Mouse (Mus musculus) urinary bladder, postnatal 36 days (tissue): ENCODE data around the gene Arl5c.

Experiments
- DNase-seq, 2 experiments: peaks; one replicate each; pipeline ENCODE4 v3.0.0; 2022; ENCODE audit warnings: low spot score in 2 of 2, mixed read lengths in 1 of 2

Arl5c gene

DNA sequence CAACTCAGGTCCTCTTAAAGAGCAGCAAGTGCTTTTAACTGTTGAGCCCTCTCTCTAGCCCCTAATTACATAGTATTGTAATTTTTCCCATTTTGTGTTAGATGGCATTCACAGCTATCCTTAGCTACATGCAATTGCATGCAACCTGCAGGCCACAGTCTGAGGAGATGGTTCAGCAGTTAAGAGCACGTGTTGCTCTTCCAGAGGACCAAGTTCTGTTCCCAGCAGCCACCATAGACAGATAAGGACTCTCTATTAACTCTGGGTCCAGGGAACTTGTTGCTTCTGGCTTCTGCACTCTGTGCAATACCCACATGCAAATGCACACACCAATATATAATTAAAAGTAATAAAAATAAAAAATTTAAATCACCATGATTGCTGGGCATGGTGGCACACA lies 710 bp upstream of the Arl5c start:
- DNase-seq, result no peak

DNA sequence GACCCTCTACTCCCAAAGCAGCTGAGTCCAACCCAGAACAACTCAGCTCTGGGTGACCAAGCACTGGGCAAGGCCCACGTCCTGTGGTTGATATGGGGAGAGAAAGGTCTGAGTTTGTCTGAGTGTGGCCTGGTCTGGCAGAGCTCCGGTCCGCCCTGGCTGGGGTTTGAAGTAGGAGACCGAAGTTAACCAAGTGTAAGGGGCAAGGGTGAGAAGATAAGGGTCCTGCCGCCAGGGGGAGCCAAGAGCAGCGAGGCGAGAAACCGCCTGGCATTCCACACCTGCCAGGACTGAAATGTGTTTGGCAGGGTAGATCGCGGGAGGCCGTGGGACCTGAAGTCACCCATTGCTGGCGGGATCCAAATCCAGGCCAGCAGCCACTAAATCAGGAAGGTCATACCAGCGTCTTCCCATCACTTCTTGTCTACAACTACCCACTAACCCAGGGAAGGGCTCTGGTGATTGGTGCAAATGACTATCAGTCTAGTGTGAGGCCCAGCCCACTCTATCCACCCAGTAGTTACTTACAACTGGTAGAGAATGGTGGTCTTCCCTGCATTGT lies 1.4 kb downstream of the Arl5c start:
- peak; percentile 75 to 80 for DNase-seq

DNA sequence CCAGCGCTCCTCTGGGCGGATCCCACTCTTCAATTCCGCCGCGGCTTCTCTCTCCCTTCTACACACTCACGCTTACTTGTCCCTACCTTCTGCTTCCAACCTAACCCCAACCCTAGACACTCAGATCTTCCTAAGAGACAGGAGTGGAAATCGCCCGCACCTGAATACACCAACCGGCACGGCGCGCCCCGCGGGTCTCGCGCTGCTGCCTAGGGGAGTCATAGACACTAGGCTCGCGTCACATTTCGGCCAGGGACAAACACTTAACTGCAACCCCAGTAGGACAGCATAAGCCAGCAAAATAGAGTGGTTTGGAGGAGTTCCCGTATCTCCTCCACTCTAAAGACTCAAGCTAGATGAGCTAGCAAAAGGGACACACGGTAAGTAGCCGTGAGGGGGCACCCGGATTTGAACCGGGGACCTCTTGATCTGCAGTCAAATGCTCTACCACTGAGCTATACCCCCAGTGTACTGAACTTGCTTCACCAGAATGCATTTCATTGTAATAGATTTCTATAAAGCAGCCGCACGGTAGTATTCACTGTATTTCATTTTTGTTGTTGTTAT lies 7.4 kb downstream of the Arl5c start:
- DNase-seq, result peak; percentile 75 to 86

DNA sequence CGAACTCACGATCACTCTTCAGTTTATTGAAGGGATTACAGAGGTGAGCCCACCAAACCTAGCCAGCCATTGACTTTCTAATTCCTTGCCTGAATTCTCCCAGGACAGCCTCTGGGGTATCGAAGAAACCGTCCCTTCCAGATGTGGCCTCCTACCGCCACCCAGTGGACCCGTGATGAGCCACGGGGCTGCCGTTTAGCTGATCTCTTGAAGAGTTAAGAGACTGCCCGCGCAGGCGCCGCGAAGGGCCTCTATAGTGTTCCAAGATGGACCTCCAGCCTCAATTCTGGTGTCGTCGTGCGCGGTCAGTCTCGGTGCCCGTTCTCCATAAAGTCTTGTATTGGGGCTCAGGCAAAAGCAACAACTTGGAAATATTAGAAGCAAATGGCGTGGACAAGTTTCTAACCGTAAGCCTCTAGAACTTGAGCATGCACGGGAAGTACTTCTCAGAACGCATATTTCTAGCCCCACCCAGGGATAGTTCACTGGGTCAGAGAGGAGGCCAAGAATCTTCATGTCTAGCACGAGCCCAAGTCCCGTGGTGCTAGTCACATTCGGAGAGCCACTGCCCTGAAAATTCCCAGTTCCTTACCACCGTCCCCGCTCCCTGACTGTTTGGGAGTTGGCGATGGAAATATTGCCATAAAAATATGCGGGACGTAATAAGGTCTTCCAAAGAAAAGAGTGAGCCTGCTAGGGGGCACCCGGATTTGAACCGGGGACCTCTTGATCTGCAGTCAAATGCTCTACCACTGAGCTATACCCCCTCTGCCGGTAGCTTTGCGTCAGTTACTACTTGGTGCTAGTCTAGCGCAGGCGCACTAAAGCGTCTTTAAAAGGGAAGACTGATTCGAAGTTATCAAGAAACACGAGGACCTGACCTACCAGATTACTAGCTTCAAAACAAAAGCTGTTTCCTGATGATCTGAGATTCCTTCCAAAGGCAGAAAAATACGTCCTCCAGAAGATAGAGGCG lies 8.1 kb downstream of the Arl5c start:
- DNase-seq, result peak; percentile 95 to 96

DNA sequence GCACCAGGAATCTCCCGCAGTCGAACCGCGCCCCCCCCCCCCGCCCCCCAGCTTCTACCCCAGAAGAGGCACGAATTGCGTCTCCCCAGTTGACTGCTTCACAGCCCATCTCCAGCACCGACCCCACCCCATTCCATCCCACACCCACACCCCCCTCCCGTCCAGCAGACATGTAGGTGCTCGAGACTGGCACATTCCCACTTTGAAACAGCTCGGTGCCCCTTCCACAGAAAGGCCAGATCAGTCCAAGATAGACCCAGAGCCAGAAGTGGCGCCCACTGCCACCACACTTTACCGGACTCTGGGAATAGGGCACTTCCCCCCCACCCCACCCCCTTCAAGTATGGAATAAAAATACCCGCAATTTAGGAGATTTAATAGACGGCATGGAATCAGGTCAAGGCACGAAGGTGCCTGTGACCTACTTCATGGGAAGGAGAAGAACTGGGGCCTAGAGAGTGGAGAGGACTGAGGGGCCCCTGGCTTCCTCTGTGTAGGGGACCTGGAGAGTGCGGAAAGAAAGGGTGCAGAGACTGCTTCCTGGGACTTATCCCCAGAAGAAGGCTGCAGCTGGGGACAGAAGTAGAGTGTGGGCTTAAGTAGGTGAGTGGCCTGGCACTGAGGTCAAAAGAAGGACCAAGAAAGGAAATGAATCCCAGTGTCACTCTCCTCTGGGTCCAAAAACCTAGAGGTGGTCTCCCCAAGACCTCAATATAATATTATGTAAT lies 9.1 kb downstream of the Arl5c start:
- DNase-seq, result no peak

DNA sequence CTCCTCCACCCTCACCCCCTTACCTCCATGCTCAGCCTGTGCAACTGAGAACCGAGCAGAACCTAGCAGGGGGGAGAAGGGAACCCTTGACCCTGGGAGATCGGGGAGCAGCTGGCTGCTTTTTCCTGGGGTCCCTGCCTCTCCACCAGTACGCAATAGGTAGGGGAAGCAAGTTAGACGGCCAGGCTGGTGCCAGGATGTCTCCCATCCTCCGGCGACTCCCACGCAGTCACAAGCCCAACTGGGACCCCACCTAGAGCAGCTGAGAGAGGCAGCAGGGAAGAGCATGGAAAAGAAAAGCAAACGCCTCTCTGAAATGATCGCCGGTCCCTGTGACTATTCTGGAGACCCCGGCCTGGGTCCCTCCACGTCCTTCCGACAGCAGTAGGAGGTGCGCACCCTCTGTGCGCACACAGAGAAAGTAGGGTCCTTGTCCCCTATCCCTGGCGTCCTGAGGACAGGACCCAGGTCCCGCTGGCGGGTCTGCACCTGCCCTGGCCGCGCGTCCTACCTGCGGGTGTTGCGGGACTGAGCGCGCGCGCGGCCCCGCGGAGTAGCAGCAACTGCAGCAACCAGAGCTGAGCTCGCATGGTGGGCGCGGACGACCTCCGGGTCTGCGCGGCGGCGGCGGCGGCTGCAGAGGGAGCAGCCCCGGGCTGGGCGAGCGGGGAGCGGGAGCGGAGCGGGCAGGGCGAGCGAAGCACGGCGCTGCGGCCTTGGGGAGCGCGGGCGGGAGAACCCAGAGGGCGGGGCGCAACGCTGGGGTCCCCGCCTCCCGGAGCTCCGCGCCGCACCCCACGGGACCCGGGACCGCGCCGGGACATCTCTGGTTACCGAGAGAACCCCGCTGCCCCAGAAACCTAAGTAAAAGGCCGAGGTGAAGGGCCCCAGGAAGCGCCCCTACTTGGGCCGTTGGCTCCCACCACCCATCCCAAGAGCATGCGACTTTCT lies 10.0 kb downstream of the Arl5c start, which contains the start of gene Plxdc1:
TSS of gene Plxdc1 (minus strand) at position 718 of the 951 bp plus-strand sequence.
- peak; percentile 35 to 37 for DNase-seq

DNA sequence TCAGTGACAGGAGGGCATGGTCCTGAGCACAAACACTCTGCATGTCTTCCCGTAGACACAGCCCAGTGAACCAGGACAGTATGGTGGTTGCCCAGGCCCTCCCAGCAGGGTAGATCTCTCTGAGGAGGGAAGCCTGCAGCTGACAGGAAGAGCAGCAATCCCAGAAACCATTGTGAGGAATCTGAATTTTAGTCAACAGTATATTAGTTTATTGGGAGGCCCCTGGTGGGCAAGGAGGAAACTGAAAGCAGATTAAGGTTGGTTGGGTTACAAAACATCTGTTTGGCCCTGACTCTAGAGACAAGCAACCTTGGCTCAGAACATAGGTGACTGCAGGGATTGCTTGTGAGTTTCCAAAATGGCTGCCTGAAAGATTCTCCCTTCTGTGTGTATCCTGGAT lies 12.0 kb downstream of the Arl5c start:
- no peak for DNase-seq

DNA sequence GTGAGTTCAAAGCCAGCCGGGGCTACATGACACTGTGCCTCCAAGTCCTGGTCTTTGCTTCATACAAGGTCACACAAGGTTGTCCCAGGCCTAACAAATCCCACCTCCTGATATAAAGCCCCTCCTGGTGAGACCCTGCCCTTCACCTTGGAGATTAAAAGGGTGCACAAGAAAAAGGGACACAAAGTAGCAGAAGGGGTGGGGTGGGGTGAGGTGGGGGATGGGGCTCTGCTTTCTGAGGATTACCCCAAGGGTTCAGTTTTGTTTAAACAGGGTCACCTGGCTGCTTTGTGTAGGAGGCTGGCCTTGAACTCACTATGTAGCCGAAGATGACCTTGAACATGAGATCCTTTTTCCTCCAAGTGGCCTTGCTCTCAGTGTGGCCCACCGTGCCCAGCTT lies 12.5 kb downstream of the Arl5c start:
- DNase-seq, result no peak

DNA sequence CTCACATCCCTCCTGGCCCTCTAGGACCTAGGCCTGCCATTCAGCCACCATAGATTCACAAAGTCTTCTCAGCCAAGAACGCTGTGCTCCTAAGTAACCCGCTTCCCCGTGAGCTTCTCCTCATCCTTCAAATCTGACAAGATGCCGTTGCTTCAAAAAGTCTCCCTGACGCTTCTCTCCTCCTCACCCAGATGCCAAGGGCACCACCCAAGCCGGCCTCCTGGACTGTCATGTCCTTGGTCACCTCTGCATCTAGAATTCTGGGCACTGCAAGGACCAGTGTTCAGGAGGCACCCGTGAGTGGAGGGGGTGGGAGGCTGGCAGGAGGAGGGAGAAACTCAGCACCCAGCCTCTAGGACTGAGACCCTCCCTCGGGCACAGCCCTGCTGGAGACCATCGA lies 13.3 kb downstream of the Arl5c start:
- DNase-seq, result no peak

DNA sequence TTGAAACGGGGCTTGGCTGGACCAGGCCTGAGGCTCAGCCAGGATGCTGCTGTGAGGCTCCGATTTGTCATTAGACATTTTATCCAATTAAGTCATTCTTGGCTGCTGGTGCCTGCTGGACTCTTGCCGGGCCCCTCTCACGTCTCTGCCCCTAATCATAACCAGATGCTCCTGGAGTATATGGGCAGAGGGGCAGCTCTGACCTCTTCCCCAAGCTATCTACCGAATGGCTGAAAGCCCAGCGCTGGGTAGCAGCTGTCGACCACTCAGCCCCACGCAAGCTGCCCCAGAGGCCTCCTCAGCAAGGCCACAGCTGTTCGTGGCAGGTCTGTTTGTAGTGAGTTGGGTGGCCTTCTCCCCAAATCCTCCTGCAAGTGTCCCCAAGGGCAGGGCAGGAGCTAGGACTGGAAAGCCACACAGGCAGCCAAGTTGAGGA lies 15.4 kb downstream of the Arl5c start:
- no peak for DNase-seq

DNA sequence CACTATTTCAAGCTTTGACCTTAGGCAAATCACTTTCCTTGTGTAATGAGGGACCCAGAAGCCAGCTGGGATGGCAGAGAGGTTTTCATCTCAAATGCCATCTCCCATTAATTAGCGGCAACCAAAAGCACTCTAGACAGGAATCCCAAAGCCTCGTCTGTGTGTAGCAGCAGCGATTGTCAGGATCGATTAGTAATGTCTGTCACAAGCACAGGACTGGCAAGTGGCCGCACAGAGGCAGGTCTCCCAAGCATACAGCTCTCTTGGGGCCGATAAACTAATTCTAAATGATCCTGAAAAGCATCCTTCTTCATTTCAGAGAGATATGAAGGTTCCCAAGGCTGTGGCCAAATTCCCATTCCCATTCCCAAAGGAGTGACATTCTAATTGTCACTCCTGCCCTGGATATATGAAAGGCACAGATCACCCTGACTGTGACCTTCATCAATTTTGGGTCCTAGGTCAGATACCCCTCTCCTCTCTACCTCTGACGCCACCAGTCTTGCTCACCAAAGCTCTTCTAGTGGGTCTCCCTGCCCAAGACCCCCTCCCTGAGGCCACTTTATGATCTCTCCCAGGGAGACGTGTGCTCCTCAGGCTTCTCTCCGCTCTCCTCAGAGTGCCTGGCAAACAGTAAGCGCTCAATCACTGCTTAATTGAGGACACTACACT lies 16.0 kb downstream of the Arl5c start:
- DNase-seq, result no peak

DNA sequence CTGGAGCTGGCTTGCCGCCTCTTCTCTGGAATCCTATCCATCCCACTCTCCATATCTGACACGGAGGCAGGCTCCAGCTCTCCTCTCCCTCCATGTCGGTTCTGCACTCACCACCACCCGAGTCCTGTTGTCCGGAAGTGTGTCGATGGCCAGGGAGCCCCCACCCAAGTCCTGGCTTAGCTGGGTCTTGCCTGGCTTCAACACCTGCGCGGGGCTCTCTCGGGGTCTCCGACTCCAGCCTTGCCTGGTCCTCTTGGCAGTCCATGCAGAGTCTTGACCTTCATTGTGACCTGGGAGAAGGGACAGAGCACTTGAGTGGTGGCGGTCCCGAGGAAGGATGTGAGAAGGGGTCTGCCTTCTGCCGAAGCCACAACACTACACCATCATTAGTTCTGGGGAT lies 17.6 kb downstream of the Arl5c start:
- no peak for DNase-seq

DNA sequence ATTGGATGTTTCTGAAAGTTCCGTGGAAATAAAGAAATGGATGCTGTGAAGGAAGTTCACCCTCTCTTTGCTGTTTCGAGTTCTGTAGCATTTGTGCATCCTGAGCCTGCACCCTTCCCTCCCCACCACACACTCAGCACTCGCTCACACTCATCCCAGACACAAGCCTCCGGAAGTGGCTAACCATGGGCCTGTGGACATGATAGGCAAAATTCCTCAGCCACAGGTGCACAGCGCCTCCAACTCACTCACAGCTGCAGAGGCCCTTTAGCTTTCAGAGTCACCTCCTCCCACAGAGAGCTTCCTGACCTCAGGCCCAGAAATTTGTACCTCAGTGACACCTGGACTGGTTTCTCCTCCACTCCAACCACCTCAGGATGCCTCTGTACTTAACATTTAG lies 18.2 kb downstream of the Arl5c start:
- no peak for DNase-seq

DNA sequence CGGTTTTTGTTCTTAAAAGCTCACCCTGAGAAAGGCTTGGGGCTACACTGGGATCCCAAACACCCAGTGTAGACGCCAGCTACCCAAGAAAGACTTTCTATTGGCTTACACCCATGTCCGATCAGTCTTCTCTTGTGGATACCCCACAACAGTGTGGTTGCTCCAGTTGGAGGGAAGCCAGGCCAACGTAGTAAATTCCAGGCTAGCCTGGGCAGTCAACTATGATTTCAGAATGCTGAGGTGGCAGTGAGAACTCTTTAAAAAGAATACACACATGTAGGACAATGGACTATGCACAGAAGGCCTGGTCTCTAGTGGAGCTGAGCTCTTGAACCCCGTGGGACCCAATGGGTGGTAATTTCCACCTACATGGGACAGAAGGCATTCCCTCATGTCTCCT lies 21.2 kb downstream of the Arl5c start:
- no peak for DNase-seq

DNA sequence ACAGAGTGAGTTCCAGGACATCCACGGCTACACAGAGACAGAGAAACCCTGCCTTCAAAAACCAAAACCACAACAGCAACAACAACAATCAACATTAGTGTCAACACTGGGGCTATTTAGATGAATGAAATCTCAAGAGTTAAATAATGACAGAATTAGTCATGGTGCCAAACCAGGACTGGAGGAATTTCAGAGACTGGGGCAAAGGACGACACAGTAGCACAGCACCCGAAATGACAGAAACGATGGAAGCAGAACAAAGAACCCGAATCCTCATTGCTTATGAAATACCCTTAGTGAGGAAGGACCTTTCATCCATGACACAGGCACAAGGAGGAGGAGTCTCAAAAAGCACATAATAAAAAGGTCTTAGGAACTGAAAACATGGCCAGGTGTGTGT lies 21.8 kb downstream of the Arl5c start:
- no peak for DNase-seq

DNA sequence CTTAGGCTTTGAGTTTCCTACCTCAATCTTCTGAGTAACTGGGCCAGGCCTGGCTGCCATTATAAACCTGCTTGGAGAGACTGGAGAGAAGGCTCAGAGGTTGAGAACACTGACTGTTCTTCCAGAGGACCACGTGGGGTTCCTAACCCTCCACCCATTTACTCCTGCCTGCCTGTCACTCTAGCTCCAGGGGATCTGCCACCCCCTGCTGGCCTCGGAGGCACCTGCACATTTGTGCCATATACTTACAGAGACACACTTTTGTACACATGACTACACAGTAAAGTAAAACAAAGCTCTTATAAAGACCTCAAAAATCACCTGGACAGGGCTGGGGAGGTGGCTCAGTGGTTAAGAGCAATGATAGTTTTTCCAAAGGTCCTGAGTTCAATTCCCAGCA lies 23.5 kb downstream of the Arl5c start:
- no peak for DNase-seq

DNA sequence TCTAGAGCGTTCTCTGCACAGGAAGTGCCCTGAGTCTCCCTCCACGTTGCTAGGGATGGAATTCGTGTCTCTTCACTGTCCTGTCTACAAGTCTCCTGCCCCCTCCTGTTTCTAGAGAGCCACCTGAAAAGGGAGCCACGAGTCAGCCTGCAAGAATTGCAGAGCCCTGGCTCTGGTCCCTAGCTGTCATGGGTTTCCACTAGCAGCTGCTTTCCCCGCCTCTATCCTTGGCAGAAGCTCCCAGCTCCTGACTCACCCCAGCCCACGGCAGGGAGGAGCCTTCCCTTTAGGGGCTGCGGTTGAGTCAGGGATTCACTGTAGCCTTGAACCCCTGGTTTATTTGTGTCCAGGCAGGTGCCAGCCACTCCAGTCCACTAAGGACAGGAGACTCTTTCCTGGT lies 24.7 kb downstream of the Arl5c start:
- peak; percentile 51 to 79 for DNase-seq

DNA sequence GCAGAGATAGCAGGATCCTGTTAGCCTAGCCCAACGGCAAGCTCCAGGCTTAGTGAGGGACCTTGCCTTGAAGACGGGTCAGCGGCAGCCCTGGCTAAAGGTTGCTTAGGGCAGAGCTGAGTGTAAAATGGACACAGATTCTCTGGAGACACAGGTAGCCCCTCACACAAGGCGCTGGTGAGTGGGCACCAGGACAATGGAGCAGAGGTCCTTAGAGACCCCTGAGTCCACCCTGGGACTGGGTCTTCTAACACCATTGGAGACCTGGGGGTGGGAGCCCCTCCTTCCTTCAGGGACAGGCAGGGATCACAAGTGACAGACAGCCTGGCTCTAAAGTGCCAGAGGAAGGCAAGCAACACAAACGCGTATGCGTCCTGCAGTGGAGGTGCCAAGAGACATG lies 25.2 kb downstream of the Arl5c start:
- DNase-seq, result no peak

DNA sequence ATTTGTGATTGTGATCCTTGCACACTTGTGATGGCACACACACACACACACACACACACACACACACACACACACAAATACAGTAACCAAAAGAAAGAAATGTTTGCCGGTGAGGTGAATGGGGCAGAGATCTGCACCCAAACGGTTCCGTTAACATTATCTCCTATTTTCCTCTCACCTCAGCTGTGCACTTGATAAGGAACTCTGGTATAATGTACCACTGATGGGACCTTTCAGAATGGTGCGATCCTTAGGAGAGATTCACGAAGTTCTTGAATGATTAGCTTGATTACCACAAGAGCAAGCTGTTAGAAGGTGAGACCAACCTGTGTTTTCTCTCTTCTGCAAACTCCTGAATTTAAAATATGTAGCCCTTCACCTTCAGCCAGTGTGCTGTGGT lies 27.6 kb downstream of the Arl5c start:
- no peak for DNase-seq

DNA sequence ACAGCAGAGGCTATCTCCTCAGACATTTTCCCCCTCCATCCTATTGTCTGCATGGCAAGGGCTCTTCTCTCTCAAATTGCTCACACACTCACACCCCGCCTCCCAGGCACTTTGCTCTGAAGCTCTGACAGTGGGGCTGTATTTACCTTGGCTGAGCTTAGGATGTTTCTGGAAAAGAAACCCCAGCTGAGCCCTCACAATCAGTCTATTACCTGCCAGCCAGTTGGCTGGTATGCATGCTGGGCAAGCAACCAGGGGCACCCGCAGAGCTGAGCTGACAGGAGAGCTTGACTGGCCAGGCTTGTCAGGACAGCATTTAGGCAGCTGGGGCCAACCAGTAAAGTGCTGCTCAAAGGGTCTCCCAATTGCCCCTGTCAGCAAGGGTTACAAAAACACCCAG lies 28.9 kb downstream of the Arl5c start:
- DNase-seq, result no peak
